Mouse (Mus musculus): ENCODE measurements around the gene Siah1b.

DNA sequence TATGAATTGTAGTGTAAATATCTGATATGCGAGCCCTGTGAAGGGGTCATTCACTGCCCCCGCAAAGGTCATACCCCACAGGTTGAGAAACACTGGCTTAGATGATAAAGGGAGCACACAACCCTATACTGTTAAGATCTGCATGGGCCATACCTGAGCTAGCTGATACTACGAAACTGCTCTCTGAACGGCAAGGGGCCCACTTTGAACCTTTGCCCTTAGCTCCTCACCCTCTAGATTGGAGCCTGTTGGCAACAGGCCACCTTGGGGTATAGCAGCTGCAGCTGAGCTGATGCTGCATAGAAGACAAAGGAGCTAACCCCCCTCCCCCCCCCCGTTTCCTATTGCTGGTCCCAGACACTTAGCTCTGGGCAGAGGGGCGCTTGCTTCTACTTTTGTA, 26.4 kb upstream of the Siah1b start:
- TF ChIP-seq CTCF (IDR thresholded peaks at IDR 0.05) (no peak), EP300 (IDR thresholded peaks at IDR 0.05) (no peak)

All from lung, postnatal 0 days (tissue).